Mouse (Mus musculus): ENCODE measurements around the gene Gm13043. TPM values are rescaled to one million over a fixed set of nuclear protein-coding genes. Genes with fewer than 3 reads are reported as not detected.

The Gm13043 gene
- not detected for polyA plus RNA-seq (2017; shearing (Covaris generic))

DNA sequence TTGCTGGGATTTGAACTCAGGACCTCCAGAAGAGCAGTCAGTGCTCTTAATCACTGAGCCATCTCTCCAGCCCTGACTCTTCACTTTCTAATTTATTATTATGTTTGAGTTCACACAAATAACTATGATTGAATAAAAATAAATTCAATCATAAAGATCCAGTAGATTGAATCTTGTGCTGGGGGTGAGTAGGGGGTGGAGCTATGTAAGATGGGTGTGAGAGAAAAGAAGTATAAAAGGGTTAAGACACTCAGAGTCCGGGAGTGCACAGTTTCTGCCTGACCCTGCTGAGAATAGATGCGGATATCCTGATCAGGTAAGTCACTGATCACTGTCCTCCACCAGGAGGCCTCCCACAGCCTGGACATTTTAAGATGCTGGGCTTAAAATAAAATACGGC lies at the start of gene Gm13043:
Gm13043 (plus strand) TSS at position 301 of the 400 bp plus-strand sequence.

DNA sequence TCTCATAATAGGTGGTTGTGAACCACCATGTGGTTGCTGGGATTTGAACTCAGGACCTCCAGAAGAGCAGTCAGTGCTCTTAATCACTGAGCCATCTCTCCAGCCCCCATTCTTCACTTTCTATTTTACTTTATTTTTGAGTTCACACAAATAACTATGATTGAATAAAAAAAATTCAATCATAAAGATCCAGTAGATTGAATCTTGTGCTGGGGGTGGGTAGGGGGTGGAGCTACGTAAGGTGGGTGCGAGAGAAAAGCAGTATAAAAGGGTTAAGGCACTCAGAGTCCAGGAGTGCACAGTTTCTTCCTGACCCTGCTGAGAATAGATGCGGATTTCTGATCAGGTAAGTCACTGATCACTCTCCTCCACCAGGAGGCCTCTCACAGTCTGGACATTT lies 24.5 kb downstream of the Gm13043 start, which contains the start of gene Gm13040:
Gm13040 (plus strand) TSS at position 301 of the 400 bp plus-strand sequence.

DNA sequence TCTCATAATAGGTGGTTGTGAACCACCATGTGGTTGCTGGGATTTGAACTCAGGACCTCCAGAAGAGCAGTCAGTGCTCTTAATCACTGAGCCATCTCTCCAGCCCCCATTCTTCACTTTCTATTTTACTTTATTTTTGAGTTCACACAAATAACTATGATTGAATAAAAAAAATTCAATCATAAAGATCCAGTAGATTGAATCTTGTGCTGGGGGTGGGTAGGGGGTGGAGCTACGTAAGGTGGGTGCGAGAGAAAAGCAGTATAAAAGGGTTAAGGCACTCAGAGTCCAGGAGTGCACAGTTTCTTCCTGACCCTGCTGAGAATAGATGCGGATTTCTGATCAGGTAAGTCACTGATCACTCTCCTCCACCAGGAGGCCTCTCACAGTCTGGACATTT lies 40.3 kb downstream of the Gm13043 start, which contains the start of the genes BC080695 and Gm13057:
BC080695 (plus strand) TSS at position 301 of the 400 bp plus-strand sequence.
Gm13057 (plus strand) TSS at position 310 of the 400 bp plus-strand sequence.

Other genes starting within 250 kb of the Gm13043 start
- under 1 TPM in 1 of 2 experiments, not detected in 1; 0.18 TPM for gene Pdpn, start 211.8 kb upstream of the Gm13043 start, polyA plus RNA-seq (2017; shearing (Covaris generic))
- not detected for gene Lrrc38, start 161.6 kb upstream of the Gm13043 start, polyA plus RNA-seq (2017; shearing (Covaris generic))
- not detected for gene Pramel1, start 116.9 kb upstream of the Gm13043 start, polyA plus RNA-seq (2017; shearing (Covaris generic))
- 10 to 100 TPM; 27.7 to 37.0 TPM for gene Pramef8, start 98.9 kb upstream of the Gm13043 start, polyA plus RNA-seq (2017; shearing (Covaris generic))
- gene Oog4, start 61.0 kb upstream of the Gm13043 start, polyA plus RNA-seq (2017; shearing (Covaris generic)), result not detected
- gene Gm13040, start 24.6 kb downstream of the Gm13043 start, polyA plus RNA-seq (2017; shearing (Covaris generic)), result not detected
- gene BC080695, start 40.4 kb downstream of the Gm13043 start, polyA plus RNA-seq (2017; shearing (Covaris generic)), result under 1 TPM in 1 of 2 experiments, not detected in 1; 0.22 TPM
- not detected for gene Gm13057, start 40.4 kb downstream of the Gm13043 start, polyA plus RNA-seq (2017; shearing (Covaris generic))
- gene Gm13083, start 103.7 kb downstream of the Gm13043 start, polyA plus RNA-seq (2017; shearing (Covaris generic)), result under 1 TPM in 1 of 2 experiments, not detected in 1; 0.11 TPM
- gene Gm13088, start 145.9 kb downstream of the Gm13043 start, polyA plus RNA-seq (2017; shearing (Covaris generic)), result not detected
- gene Gm13089, start 191.4 kb downstream of the Gm13043 start, polyA plus RNA-seq (2017; shearing (Covaris generic)), result under 1 TPM in 1 of 2 experiments, not detected in 1; 0.12 TPM
- gene Gm13078, start 208.1 kb downstream of the Gm13043 start, polyA plus RNA-seq (2017; shearing (Covaris generic)), result under 1 TPM in 1 of 2 experiments, not detected in 1; 0.11 TPM

Data from activated CD4-positive, CD25-positive, alpha-beta regulatory T cell (primary cell).